Mouse (Mus musculus): ENCODE measurements around the gene Fbxo30. TPM values are rescaled to one million over a fixed set of nuclear protein-coding genes. Genes with fewer than 3 reads are reported as not detected.
"Not testable (repeated sequence)": the region's sequence is repeated elsewhere in the genome, so short reads cannot be mapped to it uniquely, and the experiment has no call there.

The Fbxo30 gene
- 10 to 100 TPM; 20.6 to 22.2 TPM for total RNA-seq (2021)
- long read RNA-seq, experiment 1, full-length matches to known transcripts: 27 of 33 reads
- long read RNA-seq, experiment 1, partial matches to known transcripts: 3 of 33 reads
- long read RNA-seq, experiment 1, other reads (novel, unspliced or antisense): 3 of 33 reads
- long read RNA-seq, experiment 2, full-length matches to known transcripts: 6 of 7 reads
- long read RNA-seq, experiment 2, partial matches to known transcripts: 1 of 7 reads
- long read RNA-seq, experiment 2, other reads (novel, unspliced or antisense): 0 of 7 reads

- peak; percentile 95 for DNase-seq
These were observed at the start of gene Fbxo30 for GRCm38 (mm10) chr10:11280578-11281463. Gene Fbxo30, plus strand, starts transcription at chr10:11281330.

- no peak for DNase-seq
These were observed 47.9 kb upstream of the Fbxo30 start for GRCm38 (mm10) chr10:11233208-11233607.

- not testable (repeated sequence) for DNase-seq
These were observed 38.1 kb upstream of the Fbxo30 start for GRCm38 (mm10) chr10:11242988-11243387.

GRCm38 (mm10) chr10:11248210-11248609 lies 32.9 kb upstream of the Fbxo30 start:
- DNase-seq: no peak

GRCm38 (mm10) chr10:11250247-11250997 lies 30.7 kb upstream of the Fbxo30 start:
- no peak for DNase-seq

- DNase-seq: not testable (repeated sequence)
These were observed 27.5 kb upstream of the Fbxo30 start for GRCm38 (mm10) chr10:11253581-11253980.

GRCm38 (mm10) chr10:11260119-11260518 lies 21.0 kb upstream of the Fbxo30 start:
- no peak for DNase-seq

GRCm38 (mm10) chr10:11262292-11262691 lies 18.8 kb upstream of the Fbxo30 start:
- not testable (repeated sequence) for DNase-seq

- DNase-seq: not testable (repeated sequence)
These were observed 17.3 kb upstream of the Fbxo30 start for GRCm38 (mm10) chr10:11263795-11264194.

- no peak for DNase-seq
These were observed 12.0 kb upstream of the Fbxo30 start for GRCm38 (mm10) chr10:11269165-11269564.

- DNase-seq: peak; percentile 68
These were observed 6.7 kb upstream of the Fbxo30 start for GRCm38 (mm10) chr10:11274431-11274830.

- peak; percentile 9 for DNase-seq
These were observed 924 bp upstream of the Fbxo30 start for GRCm38 (mm10) chr10:11280235-11280577.

GRCm38 (mm10) chr10:11281498-11282305 lies 572 bp downstream of the Fbxo30 start:
- peak; percentile 57 for DNase-seq

- DNase-seq: no peak
These were observed 1.1 kb downstream of the Fbxo30 start for GRCm38 (mm10) chr10:11282306-11282631.

GRCm38 (mm10) chr10:11298418-11298817 lies 17.3 kb downstream of the Fbxo30 start:
- DNase-seq: no peak

- no peak for DNase-seq
These were observed 24.4 kb downstream of the Fbxo30 start for GRCm38 (mm10) chr10:11305365-11306053.

- no peak for DNase-seq
These were observed 24.9 kb downstream of the Fbxo30 start for GRCm38 (mm10) chr10:11306054-11306367.

- no peak for DNase-seq
These were observed 28.7 kb downstream of the Fbxo30 start for GRCm38 (mm10) chr10:11309866-11310265.

GRCm38 (mm10) chr10:11310481-11310880 lies 29.4 kb downstream of the Fbxo30 start:
- DNase-seq: no peak

- not testable (repeated sequence) for DNase-seq
These were observed 36.8 kb downstream of the Fbxo30 start for GRCm38 (mm10) chr10:11317856-11318454.

- DNase-seq: no peak
These were observed 38.4 kb downstream of the Fbxo30 start for GRCm38 (mm10) chr10:11319446-11319970.

All from adrenal gland, postnatal 10 days (tissue).